Mouse (Mus musculus): Measurements from ENCODE around the gene Adgrg7. TPM values are rescaled to one million over a fixed set of nuclear protein-coding genes. Genes with fewer than 3 reads are reported as not detected.

Gene Adgrg7
- polyA plus RNA-seq (2014; fragmentation: Nextera tagmentation; extraction: Ambion mirVana), result 0.12 TPM in 1 of 2 replicates, not detected in the other

- Histone ChIP-seq H3K4me3 (ENCODE audit: low read depth, low read length) (no peak within 1 kb of the TSS), H3K36me3 (ENCODE audit: control insufficient read depth, insufficient read depth, low read length) (no peaks in the 10 kb centered on the region), H3K9ac (replicated peaks; ENCODE audit: low read depth, low read length) (no peak within 1 kb of the TSS), H3K4me1 (ENCODE audit: control insufficient read depth, insufficient read depth, low read length) (no peaks in the 10 kb centered on the region), H3K27me3 (ENCODE audit: control insufficient read depth, insufficient read depth, low read length) (no peaks in the 10 kb centered on the region), H3K4me2 (replicated peaks; ENCODE audit: low read depth, low read length) (no peak within 1 kb of the TSS), H3K27ac (ENCODE audit: low read length) (no peak within 1 kb of the TSS), H3K9me3 (ENCODE audit: control insufficient read depth, low read depth, low read length) (no peaks in the 10 kb centered on the region)
- WGBS, result 77% methylated on average over 8 of the region's 8 CpGs
- ATAC-seq (ENCODE audit: insufficient number of reproducible peaks, insufficient read depth, low FRiP score, low read depth), result no peak
Measured at GRCm38 (mm10) chr16:56795481-56796139, at the start of gene Adgrg7. Adgrg7 (minus strand) TSS chr16:56795855.

- 80% methylated on average over 5 of the region's 5 CpGs for WGBS
- H3K27me3 ChIP-seq (ENCODE audit: control insufficient read depth, insufficient read depth, low read length), result no peaks in the 10 kb centered on the region
- ATAC-seq (ENCODE audit: insufficient number of reproducible peaks, insufficient read depth, low FRiP score, low read depth), result no peak
Measured at GRCm38 (mm10) chr16:56842988-56843387, 47.3 kb upstream of the Adgrg7 start.

GRCm38 (mm10) chr16:56833312-56833711 lies 37.7 kb upstream of the Adgrg7 start:
- Histone ChIP-seq H3K4me2 (replicated peaks; ENCODE audit: low read depth, low read length) (no peak overlapping the region), H3K4me1 (ENCODE audit: control insufficient read depth, insufficient read depth, low read length) (no peaks in the 10 kb centered on the region), H3K9ac (replicated peaks; ENCODE audit: low read depth, low read length) (no peak overlapping the region), H3K4me3 (ENCODE audit: low read depth, low read length) (no peak overlapping the region), H3K36me3 (ENCODE audit: control insufficient read depth, insufficient read depth, low read length) (no peaks in the 10 kb centered on the region), H3K27me3 (ENCODE audit: control insufficient read depth, insufficient read depth, low read length) (no peaks in the 10 kb centered on the region), H3K9me3 (ENCODE audit: control insufficient read depth, low read depth, low read length) (no peaks in the 10 kb centered on the region), H3K27ac (ENCODE audit: low read length) (no peak overlapping the region)
- 91% methylated on average over 1 of the region's 1 CpGs for WGBS
- no peak for ATAC-seq (ENCODE audit: insufficient number of reproducible peaks, insufficient read depth, low FRiP score, low read depth)

More at GRCm38 (mm10) chr16:56842988-56843387, 47.3 kb upstream of the Adgrg7 start:
- Histone ChIP-seq H3K9ac (replicated peaks; ENCODE audit: low read depth, low read length) (no peak overlapping the region), H3K4me3 (ENCODE audit: low read depth, low read length) (no peak overlapping the region), H3K4me2 (replicated peaks; ENCODE audit: low read depth, low read length) (no peak overlapping the region), H3K4me1 (ENCODE audit: control insufficient read depth, insufficient read depth, low read length) (no peaks in the 10 kb centered on the region), H3K27ac (ENCODE audit: low read length) (no peak overlapping the region), H3K36me3 (ENCODE audit: control insufficient read depth, insufficient read depth, low read length) (no peaks in the 10 kb centered on the region), H3K9me3 (ENCODE audit: control insufficient read depth, low read depth, low read length) (no peaks in the 10 kb centered on the region)

- H3K9ac ChIP-seq (replicated peaks; ENCODE audit: low read depth, low read length), result no peak overlapping the region
- H3K27ac ChIP-seq (ENCODE audit: low read length), result no peak overlapping the region
- no peak overlapping the region for H3K4me2 ChIP-seq (replicated peaks; ENCODE audit: low read depth, low read length)
- no peaks in the 10 kb centered on the region for H3K4me1 ChIP-seq (ENCODE audit: control insufficient read depth, insufficient read depth, low read length)
- WGBS, result 80% methylated on average over 2 of the region's 2 CpGs
- H3K36me3 ChIP-seq (ENCODE audit: control insufficient read depth, insufficient read depth, low read length), result no peaks in the 10 kb centered on the region
- H3K27me3 ChIP-seq (ENCODE audit: control insufficient read depth, insufficient read depth, low read length), result no peaks in the 10 kb centered on the region
- H3K4me3 ChIP-seq (ENCODE audit: low read depth, low read length), result no peak overlapping the region
- ATAC-seq (ENCODE audit: insufficient number of reproducible peaks, insufficient read depth, low FRiP score, low read depth), result no peak
- H3K9me3 ChIP-seq (ENCODE audit: control insufficient read depth, low read depth, low read length), result no peaks in the 10 kb centered on the region
Measured at GRCm38 (mm10) chr16:56831986-56832385, 36.3 kb upstream of the Adgrg7 start.

- H3K4me3 ChIP-seq (ENCODE audit: low read depth, low read length), result no peak overlapping the region
- H3K36me3 ChIP-seq (ENCODE audit: control insufficient read depth, insufficient read depth, low read length), result no peaks in the 10 kb centered on the region
- H3K9me3 ChIP-seq (ENCODE audit: control insufficient read depth, low read depth, low read length), result no peaks in the 10 kb centered on the region
- 54% methylated on average over 6 of the region's 6 CpGs for WGBS
- H3K4me1 ChIP-seq (ENCODE audit: control insufficient read depth, insufficient read depth, low read length), result no peaks in the 10 kb centered on the region
- H3K4me2 ChIP-seq (replicated peaks; ENCODE audit: low read depth, low read length), result no peak overlapping the region
- no peak overlapping the region for H3K27ac ChIP-seq (ENCODE audit: low read length)
- no peak for ATAC-seq (ENCODE audit: insufficient number of reproducible peaks, insufficient read depth, low FRiP score, low read depth)
- no peaks in the 10 kb centered on the region for H3K27me3 ChIP-seq (ENCODE audit: control insufficient read depth, insufficient read depth, low read length)
- H3K9ac ChIP-seq (replicated peaks; ENCODE audit: low read depth, low read length), result no peak overlapping the region
Measured at GRCm38 (mm10) chr16:56801370-56802109, 5.9 kb upstream of the Adgrg7 start.

- no peaks in the 10 kb centered on the region for H3K9me3 ChIP-seq (ENCODE audit: control insufficient read depth, low read depth, low read length)
- WGBS, result 77% methylated on average over 7 of the region's 7 CpGs
Measured at GRCm38 (mm10) chr16:56800946-56801345, 5.3 kb upstream of the Adgrg7 start.

GRCm38 (mm10) chr16:56800469-56800868 lies 4.8 kb upstream of the Adgrg7 start:
- Histone ChIP-seq H3K27ac (ENCODE audit: low read length) (no peak overlapping the region), H3K9ac (replicated peaks; ENCODE audit: low read depth, low read length) (no peak overlapping the region), H3K4me2 (replicated peaks; ENCODE audit: low read depth, low read length) (no peak overlapping the region), H3K9me3 (ENCODE audit: control insufficient read depth, low read depth, low read length) (no peaks in the 10 kb centered on the region), H3K36me3 (ENCODE audit: control insufficient read depth, insufficient read depth, low read length) (no peaks in the 10 kb centered on the region), H3K4me3 (ENCODE audit: low read depth, low read length) (no peak overlapping the region), H3K4me1 (ENCODE audit: control insufficient read depth, insufficient read depth, low read length) (no peaks in the 10 kb centered on the region), H3K27me3 (ENCODE audit: control insufficient read depth, insufficient read depth, low read length) (no peaks in the 10 kb centered on the region)
- 51% methylated on average over 2 of the region's 2 CpGs for WGBS
- ATAC-seq (ENCODE audit: insufficient number of reproducible peaks, insufficient read depth, low FRiP score, low read depth), result no peak

More at GRCm38 (mm10) chr16:56800946-56801345, 5.3 kb upstream of the Adgrg7 start:
- Histone ChIP-seq H3K4me3 (ENCODE audit: low read depth, low read length) (no peak overlapping the region), H3K9ac (replicated peaks; ENCODE audit: low read depth, low read length) (no peak overlapping the region), H3K36me3 (ENCODE audit: control insufficient read depth, insufficient read depth, low read length) (no peaks in the 10 kb centered on the region), H3K27ac (ENCODE audit: low read length) (no peak overlapping the region), H3K4me2 (replicated peaks; ENCODE audit: low read depth, low read length) (no peak overlapping the region), H3K27me3 (ENCODE audit: control insufficient read depth, insufficient read depth, low read length) (no peaks in the 10 kb centered on the region), H3K4me1 (ENCODE audit: control insufficient read depth, insufficient read depth, low read length) (no peaks in the 10 kb centered on the region)
- no peak for ATAC-seq (ENCODE audit: insufficient number of reproducible peaks, insufficient read depth, low FRiP score, low read depth)

- ATAC-seq (ENCODE audit: insufficient number of reproducible peaks, insufficient read depth, low FRiP score, low read depth), result no peak
- Histone ChIP-seq H3K27ac (ENCODE audit: low read length) (no peak overlapping the region), H3K4me2 (replicated peaks; ENCODE audit: low read depth, low read length) (no peak overlapping the region), H3K4me3 (ENCODE audit: low read depth, low read length) (no peak overlapping the region), H3K9ac (replicated peaks; ENCODE audit: low read depth, low read length) (no peak overlapping the region), H3K4me1 (ENCODE audit: control insufficient read depth, insufficient read depth, low read length) (no peaks in the 10 kb centered on the region), H3K9me3 (ENCODE audit: control insufficient read depth, low read depth, low read length) (no peaks in the 10 kb centered on the region), H3K27me3 (ENCODE audit: control insufficient read depth, insufficient read depth, low read length) (no peaks in the 10 kb centered on the region), H3K36me3 (ENCODE audit: control insufficient read depth, insufficient read depth, low read length) (no peaks in the 10 kb centered on the region)
- 82% methylated on average over 3 of the region's 3 CpGs for WGBS
Measured at GRCm38 (mm10) chr16:56799541-56800029, 3.9 kb upstream of the Adgrg7 start.
